Mouse (Mus musculus) kidney, adult 2 months (tissue): ENCODE measurements around the gene Cd5.

ENCODE experiments used
- CTCF ChIP-seq: fragments of 200-500 bp; conservative IDR thresholded peaks from 2 replicates; pipeline ENCODE4 v1.5.1; 2011; ENCODE audit warnings: low read depth, mild to moderate bottlenecking, control low read depth, low read length, moderate library complexity, mixed read lengths; ENCODE audit not compliant: insufficient read depth, insufficient read length
- POLR2A ChIP-seq: fragments of 200-500 bp; IDR thresholded peaks from one replicate; pipeline ENCODE4 v1.6.1; 2011; ENCODE audit warnings: low read depth, low read length, control low read depth

GRCm38 (mm10) chr19:10748401-10749102 is 9.8 kb upstream of the Cd5 start:
- no peak for TF ChIP-seq CTCF
- TF ChIP-seq POLR2A, result no peak
